Mouse (Mus musculus): ENCODE results near the gene Gpr55. TPM values are rescaled to one million over a fixed set of nuclear protein-coding genes. Genes with fewer than 3 reads are reported as not detected.
A peak's percentile ranks its signal among the peaks of the same experiment; 100 is the strongest.

The Gpr55 gene
- total and polyA plus RNA-seq, 2 experiments from 2014 or later: 0.19 to 0.22 TPM

DNA sequence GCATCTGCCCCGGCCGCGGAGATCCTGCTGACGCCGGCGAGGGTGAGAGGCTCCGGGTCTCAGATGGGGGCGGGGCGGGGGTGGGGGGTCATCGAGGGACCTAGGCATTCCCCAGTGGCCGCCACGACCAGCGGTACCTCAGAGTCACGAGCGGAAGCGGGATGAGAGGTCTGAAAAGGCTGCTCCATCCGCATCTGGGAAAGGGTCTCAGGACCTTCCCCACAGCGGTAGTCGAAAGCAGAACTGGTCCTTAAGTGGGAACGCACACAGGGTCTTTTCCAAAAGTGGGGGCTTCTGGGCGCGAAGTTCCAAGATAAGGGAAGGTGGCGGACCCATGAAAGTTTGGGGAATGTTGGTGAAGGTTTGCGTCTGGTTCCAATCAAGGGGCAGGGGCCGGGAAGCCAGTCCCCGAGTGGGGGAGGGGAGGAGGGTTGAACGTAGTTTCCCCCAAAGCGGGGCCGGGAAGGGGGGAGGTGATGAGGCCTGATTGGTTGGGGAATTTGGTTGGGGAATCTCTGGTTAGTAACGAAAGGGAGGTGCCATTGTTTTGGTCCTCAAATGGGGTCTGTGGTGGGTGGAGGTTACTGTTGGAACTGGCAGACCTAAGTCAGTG lies 66.0 kb downstream of the Gpr55 start:
- WGBS: 1% methylated on average over 30 of the region's 30 CpGs

DNA sequence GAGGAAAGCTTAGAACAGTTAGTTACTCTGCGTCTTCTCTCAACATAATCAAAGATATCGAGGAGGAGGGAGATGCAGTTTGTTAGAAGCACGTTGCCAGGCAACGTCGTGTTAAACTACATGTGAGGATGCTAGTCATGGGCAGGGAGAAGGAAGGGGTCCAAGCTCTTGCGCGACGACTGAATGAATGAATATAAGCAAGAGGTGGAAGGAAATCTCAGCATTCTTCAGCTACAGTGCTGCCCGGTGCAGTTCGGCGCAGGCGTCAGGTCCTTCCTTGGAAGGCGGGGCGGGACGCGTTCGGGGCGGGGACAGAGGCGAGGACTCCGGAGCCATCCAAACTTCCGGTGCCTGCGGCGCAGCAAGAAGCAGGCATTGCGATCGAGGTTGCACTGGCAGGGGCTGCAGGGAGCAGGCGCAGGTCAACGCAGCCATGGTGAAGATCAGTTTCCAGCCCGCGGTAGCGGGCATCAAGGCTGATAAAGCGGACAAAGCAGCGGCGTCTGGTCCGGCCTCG lies 66.5 kb downstream of the Gpr55 start, which contains the start of gene Itm2c:
Itm2c (plus strand) TSS at position 51 of the 517 bp plus-strand sequence.
- DNase-seq (ENCODE audit: low spot score) (peak; percentile 90), ATAC-seq (ENCODE audit: low FRiP score) (peak; percentile 85)
- H3K9me3 ChIP-seq (ENCODE audit: low read length): no peaks in the 10 kb centered on the region
- H3K27me3 ChIP-seq (ENCODE audit: insufficient read depth, low read length): no peaks in the 10 kb centered on the region
- peaks cover 41% of the 10 kb centered on the region for H3K4me1 ChIP-seq (ENCODE audit: insufficient read depth, low read length)
- no peak for TF ChIP-seq CTCF (IDR thresholded peaks at IDR 0.05)
- peak within 1 kb of the TSS; percentile 87 for H3K4me3 ChIP-seq (ENCODE audit: low read depth, low read length)
- H3K36me3 ChIP-seq (ENCODE audit: insufficient read depth, low read length): no peaks in the 10 kb centered on the region
- H3K27ac ChIP-seq (ENCODE audit: low read depth, low read length): peak within 1 kb of the TSS; percentile 93
- H3K4me2 ChIP-seq (ENCODE audit: low read depth, low read length, poor library complexity, severe bottlenecking): peak within 1 kb of the TSS; percentile 86
- under 1% methylated on average over 28 of the region's 35 CpGs for WGBS
- peak within 1 kb of the TSS; percentile 85 for H3K9ac ChIP-seq (replicated peaks; ENCODE audit: low read length, poor library complexity, severe bottlenecking)

More for the DNA sequence above, 66.0 kb downstream of the Gpr55 start:
- DNase-seq (ENCODE audit: low spot score) (peak; percentile 65), ATAC-seq (ENCODE audit: low FRiP score) (peak; percentile 39)
- Histone ChIP-seq H3K9me3 (ENCODE audit: low read length) (no peaks in the 10 kb centered on the region), H3K9ac (replicated peaks; ENCODE audit: low read length, poor library complexity, severe bottlenecking) (peak overlapping the region; percentile 85), H3K36me3 (ENCODE audit: insufficient read depth, low read length) (no peaks in the 10 kb centered on the region), H3K27ac (ENCODE audit: low read depth, low read length) (peak overlapping the region; percentile 93), H3K4me3 (ENCODE audit: low read depth, low read length) (peak overlapping the region; percentile 87), H3K27me3 (ENCODE audit: insufficient read depth, low read length) (no peaks in the 10 kb centered on the region), H3K4me1 (ENCODE audit: insufficient read depth, low read length) (peaks cover 46% of the 10 kb centered on the region), H3K4me2 (ENCODE audit: low read depth, low read length, poor library complexity, severe bottlenecking) (peak overlapping the region; percentile 86)
- no peak for TF ChIP-seq CTCF (IDR thresholded peaks at IDR 0.05)

Other genes starting within 250 kb of the Gpr55 start
- 0.76 and 1.0 TPM in 2 replicates for gene A630001G21Rik, start 182.4 kb downstream of the Gpr55 start, total RNA-seq (2014; rRNA removed)
- 0.31 and 0.56 TPM in 2 replicates for gene A630001G21Rik, start 182.4 kb downstream of the Gpr55 start, polyA plus RNA-seq (2015; fragmentation: Nextera tagmentation; extraction: Ambion mirVana)
- gene Cab39, start 167.6 kb downstream of the Gpr55 start, total RNA-seq (2014; rRNA removed): 167 and 185 TPM in 2 replicates
- 40.3 and 45.9 TPM in 2 replicates for gene Cab39, start 167.6 kb downstream of the Gpr55 start, polyA plus RNA-seq (2015; fragmentation: Nextera tagmentation; extraction: Ambion mirVana)
- 312 and 376 TPM in 2 replicates for gene Itm2c, start 66.7 kb downstream of the Gpr55 start, total RNA-seq (2014; rRNA removed)
- 293 and 297 TPM in 2 replicates for gene Itm2c, start 66.7 kb downstream of the Gpr55 start, polyA plus RNA-seq (2015; fragmentation: Nextera tagmentation; extraction: Ambion mirVana)
- 9.4 and 10.6 TPM in 2 replicates for gene 4933407L21Rik, start 32.5 kb downstream of the Gpr55 start, total RNA-seq (2014; rRNA removed)
- 8.5 and 10.1 TPM in 2 replicates for gene 4933407L21Rik, start 32.5 kb downstream of the Gpr55 start, polyA plus RNA-seq (2015; fragmentation: Nextera tagmentation; extraction: Ambion mirVana)
- gene Spata3, start 55.8 kb upstream of the Gpr55 start, total RNA-seq (2014; rRNA removed): not detected in 2 replicates
- 0.91 and 1.4 TPM in 2 replicates for gene Spata3, start 55.8 kb upstream of the Gpr55 start, polyA plus RNA-seq (2015; fragmentation: Nextera tagmentation; extraction: Ambion mirVana)
- gene 2810459M11Rik, start 84.9 kb upstream of the Gpr55 start, total RNA-seq (2014; rRNA removed): 43.4 and 43.9 TPM in 2 replicates
- gene 2810459M11Rik, start 84.9 kb upstream of the Gpr55 start, polyA plus RNA-seq (2015; fragmentation: Nextera tagmentation; extraction: Ambion mirVana): 13.4 and 14.3 TPM in 2 replicates
- 91.5 and 103 TPM in 2 replicates for gene Psmd1, start 103.4 kb upstream of the Gpr55 start, total RNA-seq (2014; rRNA removed)
- 193 and 195 TPM in 2 replicates for gene Psmd1, start 103.4 kb upstream of the Gpr55 start, polyA plus RNA-seq (2015; fragmentation: Nextera tagmentation; extraction: Ambion mirVana)
- not detected in 2 replicates for gene Htr2b, start 151.0 kb upstream of the Gpr55 start, total RNA-seq (2014; rRNA removed)
- 0.20 and 0.43 TPM in 2 replicates for gene Htr2b, start 151.0 kb upstream of the Gpr55 start, polyA plus RNA-seq (2015; fragmentation: Nextera tagmentation; extraction: Ambion mirVana)
- 0.49 and 5.0 TPM in 2 replicates for gene Gm21972, start 172.6 kb upstream of the Gpr55 start, total RNA-seq (2014; rRNA removed)
- 0.32 and 0.48 TPM in 2 replicates for gene Gm21972, start 172.6 kb upstream of the Gpr55 start, polyA plus RNA-seq (2015; fragmentation: Nextera tagmentation; extraction: Ambion mirVana)
- 31.0 and 33.2 TPM in 2 replicates for gene Armc9, start 193.8 kb upstream of the Gpr55 start, total RNA-seq (2014; rRNA removed)
- gene Armc9, start 193.8 kb upstream of the Gpr55 start, polyA plus RNA-seq (2015; fragmentation: Nextera tagmentation; extraction: Ambion mirVana): 36.3 and 42.6 TPM in 2 replicates